Mouse (Mus musculus) forebrain, embryonic 10.5 days (tissue): Measurements from ENCODE around the gene Exph5. TPM values are rescaled to one million over a fixed set of nuclear protein-coding genes. Genes with fewer than 3 reads are reported as not detected.
A peak's percentile ranks its signal among the peaks of the same experiment; 100 is the strongest.

Source experiments
- DNase-seq: peaks from one replicate; pipeline ENCODE4 v3.0.0-alpha.2; 2017; ENCODE audit warnings: low spot score; ENCODE audit errors: extremely low spot score
- H3K27ac ChIP-seq: fragments of 300-500 bp; sonication (generic); 2 replicates; pipeline ENCODE4 v1.5.1; 2016; ENCODE audit warnings: mild to moderate bottlenecking
- H3K27me3 ChIP-seq: fragments of 300-500 bp; sonication (generic); 2 replicates; pipeline ENCODE4 v1.6.1; 2016; ENCODE audit warnings: mild to moderate bottlenecking; ENCODE audit not compliant: poor library complexity, severe bottlenecking
- H3K36me3 ChIP-seq: fragments of 300-500 bp; sonication (generic); replicated peaks from 2 replicates; pipeline ENCODE4 v1.6.1; 2016; ENCODE audit warnings: mild to moderate bottlenecking, moderate library complexity
- H3K4me1 ChIP-seq: fragments of 300-500 bp; sonication (generic); 2 replicates; pipeline ENCODE4 v1.6.1; 2016
- H3K4me3 ChIP-seq: fragments of 300-500 bp; sonication (generic); 2 replicates; pipeline ENCODE4 v1.5.1; 2016; ENCODE audit warnings: mild to moderate bottlenecking, moderate library complexity
- H3K9me3 ChIP-seq: fragments of 300-500 bp; sonication (generic); 2 replicates; pipeline ENCODE4 v1.6.1; 2016; ENCODE audit warnings: mild to moderate bottlenecking, moderate library complexity
- WGBS: fragments of 180-500 bp; shearing (Covaris S2); methylation state at CpG from one replicate; pipeline ENCODE4 v1.1.7; 2016; 5-methylcytosine and 5-hydroxymethylcytosine counted together
- polyA plus RNA-seq: library from polyadenylated mRNA; unstranded; fragments of >200 nt; fragmentation: Nextera tagmentation; extraction: Ambion mirVana; gene quantifications from 2 replicates; pipeline ENCODE4 v1.2.1, GENCODE M21; 2016

Exph5 gene
- polyA plus RNA-seq, 1 experiment from 2014 or later = 0.66 TPM

DNA sequence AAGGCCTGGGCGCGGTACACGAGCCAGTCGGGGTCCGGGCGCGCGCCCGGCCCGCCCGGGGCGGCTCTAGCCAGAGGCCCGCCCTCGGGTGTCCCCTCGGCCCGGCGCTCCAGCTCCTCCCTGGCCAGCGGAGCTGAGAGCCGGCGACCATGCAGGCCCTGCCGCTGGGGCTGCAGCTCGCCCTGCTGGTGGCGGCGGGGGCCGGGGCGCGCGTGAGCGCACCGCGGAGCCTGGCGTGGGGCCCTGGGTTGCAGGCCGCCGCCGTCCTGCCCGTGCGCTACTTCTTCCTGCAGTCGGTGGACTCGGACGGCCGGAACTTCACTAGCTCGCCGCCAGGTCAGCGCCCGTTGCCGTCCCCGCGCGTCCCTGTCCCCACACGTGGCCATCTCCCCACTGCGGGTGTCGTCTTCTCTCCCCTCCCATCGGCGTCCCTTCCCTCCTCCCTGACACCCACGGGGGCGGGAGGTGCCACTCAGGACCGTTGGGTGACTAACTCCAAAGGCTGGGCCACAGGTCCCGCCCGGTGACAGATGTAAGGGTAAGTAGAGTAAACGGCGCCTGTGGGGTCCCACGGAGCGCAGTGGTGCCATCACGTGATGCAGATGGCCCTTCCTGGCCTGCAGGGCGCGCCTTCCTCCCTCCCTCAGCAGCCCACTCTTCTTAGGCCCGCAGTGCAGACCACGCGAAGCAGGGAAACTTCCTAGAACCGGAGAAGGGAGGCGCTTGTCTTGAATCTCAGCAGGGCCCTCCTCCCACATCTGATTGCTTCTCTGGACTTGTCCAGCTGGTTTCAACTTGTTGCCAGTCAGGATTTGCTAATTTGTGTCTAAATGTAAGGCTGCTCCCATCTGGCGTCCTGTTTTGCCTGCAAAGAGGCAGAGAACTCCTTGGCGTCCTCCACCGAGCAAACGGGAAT, 82.7 kb downstream of the Exph5 start, which contains the start of gene Kdelc2:
Gene Kdelc2, plus strand, starts transcription at position 75 of the 916 bp plus-strand sequence.
- H3K27me3 ChIP-seq = 0 out of 2 replicates have a peak, but pooled peaks cover 8% of the 10 kb centered on the region
- no peaks in the 10 kb centered on the region for H3K36me3 ChIP-seq
- H3K4me1 ChIP-seq = peaks cover 17% of the 10 kb centered on the region
- WGBS = under 1% methylated on average over 74 of the region's 75 CpGs
- peak; percentile 80 for DNase-seq
- H3K4me3 ChIP-seq = peak within 1 kb of the TSS; percentile 84
- H3K27ac ChIP-seq = peak within 1 kb of the TSS; percentile 96
- H3K9me3 ChIP-seq = no peaks in the 10 kb centered on the region

DNA sequence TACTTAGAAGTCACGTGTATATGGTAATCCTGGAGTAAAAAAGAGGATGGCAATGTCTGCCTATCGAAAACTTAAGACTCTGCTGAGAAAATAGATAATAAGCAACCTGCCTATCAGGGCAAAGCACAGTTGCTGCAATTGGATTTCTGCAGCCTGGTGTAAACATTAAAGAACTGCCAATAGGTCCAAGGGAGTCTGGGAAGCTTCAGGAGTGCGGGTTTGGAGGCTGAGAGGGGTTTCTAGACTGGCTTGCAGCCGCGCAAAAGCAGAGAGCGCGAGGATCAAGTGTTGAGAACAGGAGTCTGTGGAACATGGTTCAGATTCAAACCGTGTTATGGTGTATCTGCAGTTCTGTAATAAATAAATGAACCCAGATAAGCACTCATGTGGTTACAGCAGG, 83.4 kb downstream of the Exph5 start:
- Histone ChIP-seq H3K36me3 (no peaks in the 10 kb centered on the region), H3K4me1 (peaks cover 17% of the 10 kb centered on the region), H3K4me3 (peak overlapping the region; percentile 84), H3K27me3 (0 out of 2 replicates have a peak, but pooled peaks cover 8% of the 10 kb centered on the region), H3K9me3 (no peaks in the 10 kb centered on the region), H3K27ac (peak overlapping the region; percentile 96)
- no peak for DNase-seq
- WGBS = 16% methylated on average over 8 of the region's 8 CpGs

DNA sequence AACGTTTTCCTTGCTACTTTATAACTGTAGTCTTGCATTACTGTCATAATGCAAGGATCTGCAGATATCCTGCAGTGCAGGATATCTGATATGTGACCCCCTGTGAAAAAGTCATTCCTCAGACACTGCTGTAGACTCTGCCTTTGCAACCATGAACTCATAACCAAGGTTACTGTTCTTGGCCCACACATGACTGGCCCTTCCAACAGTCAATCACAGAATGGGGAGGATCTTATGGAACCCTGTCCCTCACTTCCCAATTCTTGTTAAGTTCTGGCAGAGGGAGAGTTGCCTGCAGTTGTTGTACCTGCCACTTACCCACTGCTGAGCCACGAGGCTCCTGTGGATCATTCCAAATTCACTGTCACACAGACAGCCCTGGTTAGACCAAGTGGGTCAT, 86.0 kb downstream of the Exph5 start:
- Histone ChIP-seq H3K27me3 (0 out of 2 replicates have a peak, but pooled peaks cover 8% of the 10 kb centered on the region), H3K9me3 (no peaks in the 10 kb centered on the region), H3K27ac (no peak overlapping the region), H3K4me3 (no peak overlapping the region), H3K36me3 (no peaks in the 10 kb centered on the region), H3K4me1 (peaks cover 17% of the 10 kb centered on the region)
- 75% methylated on average over 2 of the region's 2 CpGs for WGBS
- DNase-seq = no peak

DNA sequence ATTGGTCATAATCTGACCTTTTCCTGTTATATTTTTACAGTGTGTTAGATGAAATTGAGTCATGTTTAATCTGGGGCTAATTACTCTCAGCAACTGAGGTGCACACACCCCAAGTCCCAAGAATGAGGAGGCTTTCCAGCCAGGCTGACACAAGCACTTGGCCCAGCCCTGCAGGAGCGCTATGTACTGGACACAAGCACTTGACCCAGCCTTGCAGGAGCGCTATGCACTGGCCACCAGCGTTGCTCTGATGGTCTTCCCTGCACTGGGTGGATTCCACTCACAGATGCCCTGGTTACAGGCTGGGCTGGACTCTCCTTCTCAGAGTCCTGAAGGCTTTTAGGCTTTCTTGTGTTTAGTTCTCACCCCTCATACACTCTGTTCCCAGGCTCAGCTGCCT, 87.6 kb downstream of the Exph5 start:
- 91% methylated on average over 3 of the region's 3 CpGs for WGBS
- H3K4me3 ChIP-seq = no peak overlapping the region

DNA sequence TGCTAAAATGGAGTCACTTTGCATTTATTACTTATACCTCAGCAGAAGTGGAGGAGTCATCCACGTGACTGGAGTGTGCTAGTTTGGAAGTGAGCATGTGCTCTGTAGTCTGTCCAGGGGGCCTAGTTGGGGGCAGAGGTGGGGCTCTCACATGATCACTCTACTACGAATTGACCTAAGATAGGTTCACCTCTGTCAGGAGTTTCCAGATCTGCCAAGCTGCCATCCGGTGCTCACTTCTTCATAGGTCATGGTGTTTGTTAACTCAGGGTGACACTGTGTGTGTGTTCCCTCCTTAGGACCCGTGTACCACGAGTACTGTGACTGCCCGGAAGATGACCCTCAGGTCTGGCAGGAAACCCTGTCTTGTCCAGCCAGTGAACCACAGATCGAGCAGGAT, 88.7 kb downstream of the Exph5 start:
- no peak overlapping the region for H3K27ac ChIP-seq

More for the DNA sequence above, 87.6 kb downstream of the Exph5 start:
- no peaks in the 10 kb centered on the region for H3K36me3 ChIP-seq
- no peaks in the 10 kb centered on the region for H3K9me3 ChIP-seq
- peaks cover 12% of the 10 kb centered on the region for H3K4me1 ChIP-seq
- DNase-seq = no peak
- H3K27me3 ChIP-seq = no peaks in the 10 kb centered on the region
- H3K27ac ChIP-seq = no peak overlapping the region

DNA sequence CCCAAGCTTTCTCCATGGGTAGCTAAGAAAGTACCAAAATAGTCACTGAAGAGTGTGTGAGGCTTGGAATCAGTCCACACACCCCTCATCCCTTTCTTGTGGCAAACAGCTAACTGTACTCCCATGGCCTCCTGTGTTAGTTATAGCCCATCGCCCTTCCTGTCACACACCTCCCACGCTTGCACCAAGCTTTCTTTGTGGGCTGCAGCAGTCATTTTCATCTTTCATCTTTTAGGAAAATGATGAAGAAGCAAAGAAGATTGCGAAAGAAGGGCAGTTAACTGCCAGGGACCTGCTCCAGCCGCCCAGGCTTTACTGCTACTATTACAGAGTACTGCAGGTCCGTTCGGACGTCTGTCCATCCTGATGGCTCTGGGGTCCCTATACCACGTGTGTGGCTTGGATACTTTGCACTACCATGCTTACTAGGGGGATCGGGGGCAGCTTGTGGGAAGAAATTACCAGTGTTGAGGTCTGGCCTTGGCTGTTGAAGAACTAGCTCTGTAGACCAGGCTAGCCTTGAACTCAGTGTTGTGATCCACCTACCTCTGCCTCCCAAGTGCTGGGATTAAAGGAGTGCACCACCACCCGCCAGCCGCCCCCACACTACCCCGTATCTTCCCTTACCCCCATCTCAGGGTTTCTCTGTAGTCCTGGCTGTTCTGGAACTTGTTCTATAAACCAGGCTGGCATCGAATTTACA, 96.4 kb downstream of the Exph5 start:
- WGBS = 84% methylated on average over 13 of the region's 13 CpGs
- no peak for DNase-seq
- H3K27me3 ChIP-seq = no peaks in the 10 kb centered on the region
- no peak overlapping the region for H3K27ac ChIP-seq
- peaks cover 15% of the 10 kb centered on the region for H3K4me1 ChIP-seq
- no peak overlapping the region for H3K4me3 ChIP-seq
- H3K36me3 ChIP-seq = no peaks in the 10 kb centered on the region
- no peaks in the 10 kb centered on the region for H3K9me3 ChIP-seq

More for the DNA sequence above, 88.7 kb downstream of the Exph5 start:
- Histone ChIP-seq H3K9me3 (no peaks in the 10 kb centered on the region), H3K36me3 (no peaks in the 10 kb centered on the region), H3K4me3 (no peak overlapping the region), H3K27me3 (no peaks in the 10 kb centered on the region), H3K4me1 (peaks cover 2% of the 10 kb centered on the region)
- WGBS = 80% methylated on average over 7 of the region's 7 CpGs
- DNase-seq = no peak

DNA sequence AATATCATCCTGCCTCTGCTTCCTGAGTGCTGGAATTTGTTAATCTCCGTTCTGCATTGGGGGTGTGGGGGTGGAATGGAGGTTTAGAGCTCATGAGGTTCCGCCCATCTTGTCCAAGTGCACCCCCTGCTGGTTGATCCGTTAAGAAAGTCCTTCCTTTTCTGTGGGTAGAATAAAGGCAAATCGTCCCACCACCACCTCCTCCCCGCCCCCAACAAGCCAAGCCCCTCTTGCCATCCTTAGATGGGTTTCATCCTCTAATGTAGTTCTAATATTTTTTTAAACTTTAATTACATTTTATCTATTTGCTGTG, 96.9 kb downstream of the Exph5 start:
- no peaks in the 10 kb centered on the region for H3K27me3 ChIP-seq
- 12% methylated on average over 5 of the region's 5 CpGs for WGBS
- no peaks in the 10 kb centered on the region for H3K9me3 ChIP-seq
- H3K4me3 ChIP-seq = no peak overlapping the region
- H3K36me3 ChIP-seq = no peaks in the 10 kb centered on the region
- DNase-seq = peak; percentile 45
- H3K4me1 ChIP-seq = peaks cover 18% of the 10 kb centered on the region
- H3K27ac ChIP-seq = no peak overlapping the region

DNA sequence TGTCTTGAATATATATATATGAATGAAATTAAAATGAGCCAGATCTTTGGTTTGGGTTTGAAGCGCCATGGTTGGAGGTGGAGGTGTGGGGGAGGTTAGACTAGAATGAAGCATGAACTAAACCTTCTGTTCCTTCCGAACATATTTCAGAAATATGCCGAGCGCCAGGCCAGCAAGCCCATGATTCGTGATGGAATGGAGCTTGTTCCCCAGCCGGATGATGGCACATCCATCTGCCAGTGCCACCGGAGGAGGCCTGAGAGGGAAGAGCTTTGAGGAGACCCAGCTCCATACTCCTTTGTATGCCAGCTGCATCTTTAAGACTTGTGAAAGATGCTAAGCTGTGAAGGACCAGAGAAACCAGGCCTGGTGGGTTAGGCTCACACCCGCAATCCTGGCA, 98.1 kb downstream of the Exph5 start:
- DNase-seq = no peak
- Histone ChIP-seq H3K9me3 (no peaks in the 10 kb centered on the region), H3K36me3 (no peaks in the 10 kb centered on the region), H3K4me1 (peaks cover 21% of the 10 kb centered on the region), H3K27ac (no peak overlapping the region), H3K27me3 (no peaks in the 10 kb centered on the region), H3K4me3 (no peak overlapping the region)
- 88% methylated on average over 8 of the region's 8 CpGs for WGBS

DNA sequence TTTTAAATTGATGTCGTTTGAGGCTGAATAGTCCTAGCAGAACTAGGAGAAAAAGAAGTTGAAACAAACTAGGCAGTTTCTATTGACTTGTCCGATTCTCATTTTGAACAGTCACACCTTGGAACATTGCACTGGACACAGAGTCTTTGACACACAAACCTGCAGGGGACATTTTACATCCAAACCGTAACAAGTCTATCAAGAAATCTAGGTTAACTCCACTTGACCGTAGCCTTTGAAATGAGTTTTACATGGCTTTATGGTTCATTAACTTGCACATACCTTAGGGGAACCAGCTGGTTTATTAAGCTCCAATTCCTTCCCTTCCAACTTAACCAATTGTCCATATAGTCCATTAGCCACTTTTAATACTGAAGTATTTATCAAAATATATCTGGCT, 99.2 kb downstream of the Exph5 start:
- H3K4me3 ChIP-seq = no peak overlapping the region
- H3K4me1 ChIP-seq = peaks cover 32% of the 10 kb centered on the region
- no peak for DNase-seq
- no peak overlapping the region for H3K27ac ChIP-seq
- H3K36me3 ChIP-seq = no peaks in the 10 kb centered on the region
- H3K27me3 ChIP-seq = no peaks in the 10 kb centered on the region
- 91% methylated on average over 4 of the region's 4 CpGs for WGBS
- no peaks in the 10 kb centered on the region for H3K9me3 ChIP-seq

DNA sequence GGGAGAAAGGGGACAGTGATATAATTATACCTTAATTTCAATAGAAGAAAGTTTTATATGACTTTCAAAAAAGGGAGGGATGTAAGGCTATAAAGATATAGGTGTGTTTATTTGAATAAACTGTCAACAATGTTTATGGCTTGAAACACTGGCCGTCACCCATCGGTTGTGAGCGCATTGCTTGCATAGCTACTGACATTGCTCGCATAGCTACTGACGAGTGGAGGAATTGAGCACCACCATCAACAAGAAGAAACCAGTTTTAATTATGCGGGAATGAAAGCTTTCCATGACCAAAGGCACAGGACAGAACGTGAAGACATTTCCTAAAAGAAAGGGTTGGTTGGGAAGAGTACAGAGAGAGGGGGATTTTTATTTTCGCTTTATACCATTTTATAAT, 99.7 kb downstream of the Exph5 start:
- 91% methylated on average over 8 of the region's 8 CpGs for WGBS
- no peaks in the 10 kb centered on the region for H3K27me3 ChIP-seq
- no peaks in the 10 kb centered on the region for H3K36me3 ChIP-seq
- no peak for DNase-seq
- H3K4me3 ChIP-seq = no peak overlapping the region
- H3K4me1 ChIP-seq = peaks cover 33% of the 10 kb centered on the region
- H3K9me3 ChIP-seq = no peaks in the 10 kb centered on the region
- no peak overlapping the region for H3K27ac ChIP-seq

DNA sequence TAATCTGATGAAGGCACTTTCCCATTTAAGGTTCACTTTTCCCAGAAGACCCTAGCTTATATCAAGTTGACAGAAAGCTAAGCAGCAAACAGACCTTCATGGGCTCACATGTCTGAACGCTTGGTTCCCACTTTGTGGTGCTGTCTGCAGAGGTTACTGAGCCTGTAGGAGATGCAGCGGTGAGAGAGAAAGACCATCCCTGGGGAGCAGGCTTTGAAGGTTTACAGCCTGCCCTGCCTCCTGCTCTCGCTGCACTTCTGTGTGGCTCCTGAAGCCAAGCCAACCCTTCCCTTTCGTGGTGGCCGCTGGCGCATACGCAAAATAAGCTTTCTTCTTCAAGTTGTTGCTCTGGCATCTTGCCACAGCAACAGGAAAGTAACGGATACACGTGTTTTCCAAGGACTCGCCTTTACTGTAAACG, 100.8 kb downstream of the Exph5 start, which contains the start of gene 4930550C14Rik:
Gene 4930550C14Rik, plus strand, starts transcription at position 35 of the 421 bp plus-strand sequence.
- H3K4me3 ChIP-seq = no peak within 1 kb of the TSS
- no peaks in the 10 kb centered on the region for H3K27me3 ChIP-seq
- H3K9me3 ChIP-seq = no peaks in the 10 kb centered on the region
- H3K4me1 ChIP-seq = peaks cover 33% of the 10 kb centered on the region
- 32% methylated on average over 11 of the region's 11 CpGs for WGBS
- no peak for DNase-seq
- no peaks in the 10 kb centered on the region for H3K36me3 ChIP-seq
- H3K27ac ChIP-seq = peak within 1 kb of the TSS; percentile 26; the same call in 1 of the 2 replicates

DNA sequence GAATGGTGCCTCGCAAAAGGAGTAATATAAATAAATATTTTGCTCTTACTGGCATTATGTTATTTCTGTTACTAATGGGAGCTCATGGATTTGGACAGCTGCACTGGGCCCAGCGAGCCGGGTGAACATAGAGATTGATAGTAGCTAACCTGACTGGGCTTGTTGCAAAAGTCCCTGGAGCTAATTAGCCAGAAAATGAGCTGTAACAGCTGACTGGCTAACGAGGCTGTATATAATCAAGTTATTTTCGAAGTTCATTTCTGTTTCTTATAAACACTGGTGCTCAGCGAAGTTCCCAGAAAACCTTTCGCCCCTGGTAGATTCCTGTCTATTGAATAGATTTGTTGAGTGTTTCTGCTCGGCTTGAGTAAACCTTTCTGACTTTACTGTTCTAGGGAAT, 101.5 kb downstream of the Exph5 start:
- WGBS = 76% methylated on average over 8 of the region's 8 CpGs
- H3K4me3 ChIP-seq = no peak overlapping the region
- no peak for DNase-seq
- no peaks in the 10 kb centered on the region for H3K36me3 ChIP-seq
- H3K9me3 ChIP-seq = no peaks in the 10 kb centered on the region
- H3K27ac ChIP-seq = peak overlapping the region; percentile 25; the same call in 1 of the 2 replicates
- H3K4me1 ChIP-seq = peaks cover 32% of the 10 kb centered on the region
- H3K27me3 ChIP-seq = no peaks in the 10 kb centered on the region
